Mouse (Mus musculus): ENCODE data around the gene Chst12. TPM values are rescaled to one million over a fixed set of nuclear protein-coding genes. Genes with fewer than 3 reads are reported as not detected.
"Not testable (repeated sequence)": the region's sequence is repeated elsewhere in the genome, so short reads cannot be mapped to it uniquely, and the experiment has no call there.

Chst12 gene
- polyA plus RNA-seq (2021), result 33.2 TPM

DNA sequence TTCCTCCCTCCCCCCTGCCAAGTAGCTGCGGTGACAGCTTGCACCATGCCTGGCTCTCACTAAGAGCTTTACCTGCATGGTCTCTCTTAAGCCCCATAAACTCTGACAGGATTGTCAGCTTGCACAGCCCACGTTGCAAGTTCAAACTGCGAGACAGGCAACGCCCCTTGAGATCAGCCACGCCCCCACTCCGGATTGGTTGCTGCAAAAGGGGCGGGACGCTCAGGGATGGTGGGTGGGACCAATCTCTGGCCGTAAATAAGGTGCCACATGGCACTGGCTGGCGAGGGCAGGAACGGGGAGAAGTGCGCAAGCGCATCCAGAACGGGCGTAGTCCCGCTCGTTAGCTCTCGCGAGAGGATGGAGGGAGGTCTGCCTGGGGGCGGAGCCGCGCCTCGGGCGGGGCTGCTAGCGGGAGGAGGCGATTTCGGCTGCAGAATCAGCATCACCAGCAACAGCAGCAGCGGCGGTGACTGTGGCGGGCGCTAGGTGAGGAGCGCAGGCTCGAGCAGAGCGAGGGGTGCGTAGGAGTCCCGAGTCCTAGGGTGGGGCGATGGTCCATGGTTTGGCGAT is at the start of gene Chst12:
Gene Chst12, plus strand, starts transcription at position 343 of the 573 bp plus-strand sequence.
- in situ Hi-C loops (cut with MboI; ENCODE audit: low pct_unique_long_range_greater_than_20kb), result no loop called here
- DNase-seq (ENCODE audit: low read depth, low spot score), result peak; percentile 100
- ATAC-seq, result peak; percentile 78
- H3K27me3 ChIP-seq, result no peaks in the 10 kb centered on the region
- ChIA-PET POLR2A (interaction anchor here (0.6 to 1.7 kb wide), 2 partner anchors 30 to 114 kb away, joined by 3 read pairs; no protein-coding TSS in a partner anchor), CTCF (interaction anchor here (0.8 to 1.5 kb wide), 2 partner anchors 28 to 46 kb away, joined by 3 to 4 read pairs; no protein-coding TSS in a partner anchor)
- no peak for TF ChIP-seq CTCF (IDR thresholded peaks at IDR 0.05)

DNA sequence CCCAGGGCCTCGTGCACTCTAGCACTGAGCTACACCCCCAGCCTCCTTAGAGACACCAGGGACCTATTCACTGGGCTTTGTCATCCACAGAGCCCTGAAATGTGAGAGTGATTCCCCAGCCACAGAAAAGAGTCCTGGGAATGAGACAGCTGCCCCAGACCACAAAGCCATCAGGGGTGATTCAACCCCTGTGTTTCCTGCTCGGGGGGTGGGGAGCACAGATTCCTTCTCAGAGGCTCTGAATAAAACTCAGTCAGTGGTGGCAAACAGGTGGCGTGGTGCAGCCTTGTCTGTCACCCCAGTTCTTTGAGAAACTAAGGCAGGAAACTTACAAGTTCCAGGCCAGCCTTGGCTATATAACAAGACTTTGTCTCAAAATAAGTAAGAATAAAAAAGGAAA is 43.9 kb upstream of the Chst12 start:
- ChIA-PET POLR2A (no interaction called here), CTCF (interaction anchor here (1.6 kb wide), 1 partner anchor 18 kb away, joined by 4 read pairs; no protein-coding TSS in a partner anchor)
- no peak for ATAC-seq
- in situ Hi-C loops (cut with MboI; ENCODE audit: low pct_unique_long_range_greater_than_20kb), result no loop called here
- DNase-seq (ENCODE audit: low read depth, low spot score), result no peak
- TF ChIP-seq CTCF (IDR thresholded peaks at IDR 0.05), result no peak
- no peaks in the 10 kb centered on the region for H3K27me3 ChIP-seq

GRCm38 (mm10) chr5:140463151-140463550 is 42.2 kb upstream of the Chst12 start:
- in situ Hi-C loops (cut with MboI; ENCODE audit: low pct_unique_long_range_greater_than_20kb); DNase-seq (ENCODE audit: low read depth, low spot score); H3K27me3 ChIP-seq; ATAC-seq: not testable (repeated sequence)
- POLR2A ChIA-PET, result interaction anchor here (1.3 kb wide), 1 partner anchor 64 kb away, joined by 3 read pairs; no protein-coding TSS in a partner anchor
- CTCF ChIA-PET, result interaction anchor here (0.6 kb wide), 1 partner anchor 24 kb away, joined by 3 read pairs; no protein-coding TSS in a partner anchor

DNA sequence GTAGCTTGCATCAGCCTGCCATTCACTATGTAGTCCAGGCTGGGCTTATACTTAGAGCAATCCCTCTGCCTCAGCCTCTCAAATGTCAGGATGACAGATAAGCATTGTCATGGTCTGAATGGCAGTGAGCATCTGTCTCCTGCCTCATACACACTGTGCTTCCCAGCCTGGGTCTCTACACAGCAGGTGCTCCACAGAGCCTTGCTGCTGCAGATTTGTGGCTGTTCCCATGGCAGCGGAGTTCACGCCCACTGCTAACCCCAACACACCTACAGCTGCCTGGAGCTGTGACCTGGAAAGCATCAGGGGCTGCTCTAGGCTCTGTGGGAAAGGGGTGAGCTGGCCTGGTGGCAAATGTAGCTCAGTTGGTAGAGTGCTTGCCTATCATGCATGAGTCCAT is 40.4 kb upstream of the Chst12 start:
- no peak for DNase-seq (ENCODE audit: low read depth, low spot score)
- in situ Hi-C loops (cut with MboI; ENCODE audit: low pct_unique_long_range_greater_than_20kb), result no loop called here
- ATAC-seq, result no peak
- CTCF ChIA-PET, result interaction anchor here (0.6 kb wide), 1 partner anchor 32 kb away, joined by 3 read pairs; no protein-coding TSS in a partner anchor
- H3K27me3 ChIP-seq, result no peaks in the 10 kb centered on the region
- no peak for TF ChIP-seq CTCF (IDR thresholded peaks at IDR 0.05)
- POLR2A ChIA-PET, result interaction anchor here (0.7 kb wide), 1 partner anchor 46 kb away, joined by 5 read pairs; the partner anchor contains the start of gene Eif3b

GRCm38 (mm10) chr5:140472336-140472735 is 33.0 kb upstream of the Chst12 start:
- in situ Hi-C loops (cut with MboI; ENCODE audit: low pct_unique_long_range_greater_than_20kb), result loop anchor here (5.0 kb wide), 1 partner anchor 65 kb away; no protein-coding TSS in a partner anchor
- no peak for TF ChIP-seq CTCF (IDR thresholded peaks at IDR 0.05)
- ChIA-PET CTCF (no interaction called here), POLR2A (no interaction called here)
- ATAC-seq, result no peak
- H3K27me3 ChIP-seq, result no peaks in the 10 kb centered on the region
- DNase-seq (ENCODE audit: low read depth, low spot score), result no peak

GRCm38 (mm10) chr5:140481458-140481857 is 23.9 kb upstream of the Chst12 start:
- no peak for ATAC-seq
- in situ Hi-C loops (cut with MboI; ENCODE audit: low pct_unique_long_range_greater_than_20kb), result no loop called here

GRCm38 (mm10) chr5:140491142-140491541 is 14.2 kb upstream of the Chst12 start:
- in situ Hi-C loops (cut with MboI; ENCODE audit: low pct_unique_long_range_greater_than_20kb), result no loop called here
- no peaks in the 10 kb centered on the region for H3K27me3 ChIP-seq
- ChIA-PET CTCF (no interaction called here), POLR2A (no interaction called here)
- no peak for DNase-seq (ENCODE audit: low read depth, low spot score)
- no peak for TF ChIP-seq CTCF (IDR thresholded peaks at IDR 0.05)
- no peak for ATAC-seq

More at GRCm38 (mm10) chr5:140481458-140481857, 23.9 kb upstream of the Chst12 start:
- no peak for DNase-seq (ENCODE audit: low read depth, low spot score)
- ChIA-PET POLR2A (interaction anchor here (0.7 kb wide), 1 partner anchor 186 kb away, joined by 3 read pairs; no protein-coding TSS in a partner anchor), CTCF (interaction anchor here (1.9 kb wide), 1 partner anchor 55 kb away, joined by 5 read pairs; no protein-coding TSS in a partner anchor)
- TF ChIP-seq CTCF (IDR thresholded peaks at IDR 0.05), result no peak
- H3K27me3 ChIP-seq, result no peaks in the 10 kb centered on the region

DNA sequence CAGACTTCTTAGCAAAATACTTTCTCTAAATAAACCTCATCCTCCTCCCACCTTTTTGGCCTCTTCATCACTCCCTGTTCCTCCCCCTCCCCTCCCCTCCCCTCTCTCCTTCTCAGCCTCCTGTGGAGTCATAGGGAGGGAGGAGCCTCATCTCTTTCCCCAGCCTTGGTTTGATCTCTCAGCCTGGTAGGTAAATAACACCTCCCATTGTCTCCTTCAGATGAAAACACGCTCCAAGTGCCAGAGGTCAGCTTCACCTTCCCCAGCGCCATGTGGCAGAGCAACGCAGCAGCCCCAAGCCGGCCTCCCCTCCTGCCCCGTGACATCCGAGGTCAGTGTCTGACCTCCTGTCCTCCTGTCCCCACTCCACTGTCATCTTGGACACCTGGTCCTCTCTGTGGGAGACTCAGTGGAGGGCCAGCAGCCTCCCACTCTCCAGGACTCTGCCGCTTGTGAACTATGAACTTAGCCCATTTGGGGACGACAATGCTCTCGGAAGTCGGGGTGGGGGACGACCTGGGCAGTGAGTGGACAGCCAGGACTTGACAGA is 12.6 kb upstream of the Chst12 start:
- DNase-seq (ENCODE audit: low read depth, low spot score), result no peak
- in situ Hi-C loops (cut with MboI; ENCODE audit: low pct_unique_long_range_greater_than_20kb), result no loop called here
- no peak for ATAC-seq
- H3K27me3 ChIP-seq, result no peaks in the 10 kb centered on the region
- ChIA-PET POLR2A (no interaction called here), CTCF (no interaction called here)
- no peak for TF ChIP-seq CTCF (IDR thresholded peaks at IDR 0.05)

GRCm38 (mm10) chr5:140498176-140498575 is 7.2 kb upstream of the Chst12 start:
- DNase-seq (ENCODE audit: low read depth, low spot score), result no peak
- no peaks in the 10 kb centered on the region for H3K27me3 ChIP-seq
- ChIA-PET CTCF (no interaction called here), POLR2A (interaction anchor here (0.6 kb wide), 1 partner anchor 9 kb away, joined by 4 read pairs; no protein-coding TSS in a partner anchor)
- in situ Hi-C loops (cut with MboI; ENCODE audit: low pct_unique_long_range_greater_than_20kb), result no loop called here
- TF ChIP-seq CTCF (IDR thresholded peaks at IDR 0.05), result no peak
- ATAC-seq, result no peak

DNA sequence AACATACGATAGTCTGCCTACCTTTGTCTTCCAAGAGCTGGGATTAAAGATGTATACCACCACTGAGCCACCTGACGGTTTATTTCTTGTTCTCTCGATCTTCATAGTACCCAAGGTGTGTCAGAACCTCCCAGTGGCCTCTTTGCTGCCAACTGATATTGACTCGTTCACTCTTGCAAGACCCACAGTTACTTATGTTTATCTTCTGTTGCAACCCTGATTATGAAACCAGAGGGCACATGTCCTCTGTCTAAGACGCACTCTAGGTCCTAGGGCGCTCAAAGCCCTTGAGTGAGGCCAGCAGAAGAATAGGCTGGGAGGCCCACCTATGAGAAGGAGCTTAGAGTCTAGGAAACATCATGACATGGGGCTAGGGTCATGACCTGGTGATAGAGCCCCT is 4.6 kb upstream of the Chst12 start:
- ChIA-PET CTCF (interaction anchor here (1.1 kb wide), 1 partner anchor 35 kb away, joined by 3 read pairs; no protein-coding TSS in a partner anchor), POLR2A (interaction anchor here (0.6 kb wide), 1 partner anchor 118 kb away, joined by 3 read pairs; no protein-coding TSS in a partner anchor)
- DNase-seq (ENCODE audit: low read depth, low spot score) (no peak), ATAC-seq (no peak)
- in situ Hi-C loops (cut with MboI; ENCODE audit: low pct_unique_long_range_greater_than_20kb), result loop anchor here (5.0 kb wide), 1 partner anchor 173 kb away; no protein-coding TSS in a partner anchor
- H3K27me3 ChIP-seq, result no peaks in the 10 kb centered on the region
- no peak for TF ChIP-seq CTCF (IDR thresholded peaks at IDR 0.05)
